Mouse (Mus musculus) ES-E14 (cell line): Measurements from ENCODE around the gene Nav2. TPM values are rescaled to one million over a fixed set of nuclear protein-coding genes. Genes with fewer than 3 reads are reported as not detected.

Experiments
- DNase-seq: peaks from one replicate; pipeline ENCODE4 v3.0.0-alpha.2; 2013; ENCODE audit warnings: low read depth, low spot score
- H3K27ac ChIP-seq: 2 replicates; pipeline ENCODE4 v1.5.1; 2012; ENCODE audit warnings: low read depth, mild to moderate bottlenecking, low read length, moderate library complexity, mixed read lengths; ENCODE audit not compliant: poor library complexity, insufficient read depth, severe bottlenecking
- H3K36me3 ChIP-seq: 2 replicates; pipeline ENCODE4 v1.6.1; 2012; ENCODE audit warnings: mild to moderate bottlenecking, low read length, moderate library complexity, mixed read lengths; ENCODE audit not compliant: control insufficient read depth, poor library complexity, insufficient read depth, severe bottlenecking
- H3K4me1 ChIP-seq, 2 experiments: fragments of 150-350 bp in 1 of 2; sonication (generic) in 1 of 2; 2 replicates each; pipeline ENCODE4 v1.6.1; 2012; ENCODE audit warnings: low read length in 2 of 2, mild to moderate bottlenecking in 1 of 2, mixed read lengths in 1 of 2; ENCODE audit not compliant: control insufficient read depth in 2 of 2, insufficient read depth in 2 of 2, poor library complexity in 1 of 2
- H3K4me3 ChIP-seq, 2 experiments: fragments of 150-350 bp in 1 of 2; sonication (generic) in 1 of 2; 2 replicates each; pipeline ENCODE4 v1.5.1; 2012; ENCODE audit warnings: low read length in 2 of 2, low read depth in 1 of 2, mild to moderate bottlenecking in 1 of 2, mixed read lengths in 1 of 2; ENCODE audit not compliant: insufficient read depth in 1 of 2, poor library complexity in 1 of 2, severe bottlenecking in 1 of 2
- H3K9ac ChIP-seq: 2 replicates; pipeline ENCODE4 v1.6.1; 2012; ENCODE audit warnings: low read depth, mild to moderate bottlenecking, low read length, mixed read lengths; ENCODE audit not compliant: poor library complexity, insufficient read depth, severe bottlenecking
- H3K9me3 ChIP-seq: fragments of 150-350 bp; sonication (generic); 2 replicates; pipeline ENCODE4 v1.6.1; 2012; ENCODE audit warnings: low read depth, mild to moderate bottlenecking, low read length; ENCODE audit not compliant: control insufficient read depth, insufficient read depth
- CHD2 ChIP-seq: IDR thresholded peaks from 2 replicates; pipeline ENCODE4 v1.6.1; 2014; ENCODE audit warnings: mild to moderate bottlenecking, low read depth, low read length, inconsistent platforms
- HCFC1 ChIP-seq: IDR thresholded peaks from 2 replicates; pipeline ENCODE4 v1.6.1; 2012; ENCODE audit warnings: low read length, inconsistent platforms, borderline replicate concordance; ENCODE audit not compliant: insufficient read depth
- MAFK ChIP-seq: IDR thresholded peaks from 2 replicates; pipeline ENCODE4 v1.6.1; 2014; ENCODE audit warnings: mild to moderate bottlenecking, low read depth, low read length, inconsistent platforms; ENCODE audit not compliant: insufficient read depth
- ZC3H11A ChIP-seq: IDR thresholded peaks from 2 replicates; pipeline ENCODE4 v1.6.1; 2012; ENCODE audit warnings: low read depth, mild to moderate bottlenecking, inconsistent platforms, low read length, borderline replicate concordance
- ZNF384 ChIP-seq: IDR thresholded peaks from 2 replicates; pipeline ENCODE4 v1.6.1; 2012; ENCODE audit warnings: low read depth, low read length, inconsistent platforms
- in situ Hi-C, 2 experiments: fragments of 600-800 bp; cut with MboI; formaldehyde crosslinking; loops; one replicate each; pipeline ENCODE4 v1.15.1; 2025; ENCODE audit warnings: low sequenced_read_pairs in 2 of 2, inconsistent platforms in 1 of 2; ENCODE audit not compliant: unreplicated experiment in 2 of 2
- total RNA-seq: library from RNA; depleted of rRNA; stranded (reverse); fragments of 300-350 nt; gene quantifications from 2 replicates; pipeline ENCODE4 v1.2.3, GENCODE M21; 2012

Nav2 gene
- total RNA-seq, 1 experiment: 18.2 TPM

GRCm38 (mm10) chr7:49337710-49338109 is 429.2 kb downstream of the Nav2 start:
- TF ChIP-seq CHD2: no peak
- TF ChIP-seq ZNF384: no peak
- TF ChIP-seq HCFC1: no peak
- TF ChIP-seq ZC3H11A: no peak
- TF ChIP-seq MAFK: no peak
- H3K9ac ChIP-seq: no peak overlapping the region
- peaks cover 0 to 6% of the 10 kb centered on the region in 2 experiments; a peak in 2 of 4 replicates for H3K4me1 ChIP-seq
- H3K27ac ChIP-seq: no peak overlapping the region
- no peaks in the 10 kb centered on the region for H3K36me3 ChIP-seq
- in situ Hi-C loops: no loop called here
- no peaks in the 10 kb centered on the region for H3K9me3 ChIP-seq
- no peak overlapping the region for H3K4me3 ChIP-seq
- DNase-seq: peak; percentile 66

DNA sequence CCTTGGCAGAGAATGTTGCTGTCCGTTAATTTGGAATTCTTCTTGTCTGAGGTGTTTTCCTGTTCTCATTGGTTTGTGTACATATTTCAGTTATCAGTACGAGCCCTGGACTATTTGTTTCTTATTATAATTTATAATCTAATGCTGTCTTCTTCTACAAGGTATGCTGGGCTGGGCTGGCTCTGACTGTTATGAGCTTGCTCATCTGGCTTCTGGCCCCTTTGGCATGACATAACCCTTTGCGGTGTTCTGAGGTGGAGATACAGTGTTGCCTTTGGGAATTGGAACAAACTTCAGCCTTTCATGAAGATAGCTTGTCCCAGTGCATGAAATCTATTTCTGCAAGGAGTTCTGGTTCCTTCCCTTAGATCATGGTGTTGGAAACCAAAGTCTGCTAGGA is 431.4 kb downstream of the Nav2 start:
- in situ Hi-C loops: no loop called here
- Histone ChIP-seq H3K36me3 (no peaks in the 10 kb centered on the region), H3K9ac (no peak overlapping the region), H3K27ac (no peak overlapping the region), H3K4me1 (peaks cover 2 to 21% of the 10 kb centered on the region in 2 experiments; a peak in 2 of 4 replicates), H3K9me3 (no peaks in the 10 kb centered on the region), H3K4me3 (no peak overlapping the region)
- DNase-seq: no peak
- no peak for TF ChIP-seq ZNF384
- TF ChIP-seq MAFK: no peak
- no peak for TF ChIP-seq ZC3H11A
- TF ChIP-seq CHD2: no peak
- no peak for TF ChIP-seq HCFC1

GRCm38 (mm10) chr7:49341151-49341918 is 432.8 kb downstream of the Nav2 start:
- Histone ChIP-seq H3K36me3 (no peaks in the 10 kb centered on the region), H3K4me1 (peaks cover 5 to 23% of the 10 kb centered on the region in 2 experiments; a peak in 3 of 4 replicates), H3K27ac (no peak overlapping the region), H3K9ac (no peak overlapping the region), H3K9me3 (no peaks in the 10 kb centered on the region), H3K4me3 (no peak overlapping the region)
- in situ Hi-C loops: no loop called here
- TF ChIP-seq HCFC1 (no peak), CHD2 (no peak), ZC3H11A (no peak), ZNF384 (no peak), MAFK (no peak)
- DNase-seq: no peak

- in situ Hi-C loops: no loop called here
- no peak overlapping the region for H3K4me3 ChIP-seq
- no peaks in the 10 kb centered on the region for H3K9me3 ChIP-seq
- peaks cover 10 to 28% of the 10 kb centered on the region in 2 experiments; a peak in 3 of 4 replicates for H3K4me1 ChIP-seq
- no peak for DNase-seq
- no peaks in the 10 kb centered on the region for H3K36me3 ChIP-seq
- no peak overlapping the region for H3K9ac ChIP-seq
- TF ChIP-seq ZNF384: no peak
- no peak for TF ChIP-seq HCFC1
- no peak overlapping the region for H3K27ac ChIP-seq
Observed at GRCm38 (mm10) chr7:49341919-49342529, 433.5 kb downstream of the Nav2 start.
